In the genomic region with DNA sequence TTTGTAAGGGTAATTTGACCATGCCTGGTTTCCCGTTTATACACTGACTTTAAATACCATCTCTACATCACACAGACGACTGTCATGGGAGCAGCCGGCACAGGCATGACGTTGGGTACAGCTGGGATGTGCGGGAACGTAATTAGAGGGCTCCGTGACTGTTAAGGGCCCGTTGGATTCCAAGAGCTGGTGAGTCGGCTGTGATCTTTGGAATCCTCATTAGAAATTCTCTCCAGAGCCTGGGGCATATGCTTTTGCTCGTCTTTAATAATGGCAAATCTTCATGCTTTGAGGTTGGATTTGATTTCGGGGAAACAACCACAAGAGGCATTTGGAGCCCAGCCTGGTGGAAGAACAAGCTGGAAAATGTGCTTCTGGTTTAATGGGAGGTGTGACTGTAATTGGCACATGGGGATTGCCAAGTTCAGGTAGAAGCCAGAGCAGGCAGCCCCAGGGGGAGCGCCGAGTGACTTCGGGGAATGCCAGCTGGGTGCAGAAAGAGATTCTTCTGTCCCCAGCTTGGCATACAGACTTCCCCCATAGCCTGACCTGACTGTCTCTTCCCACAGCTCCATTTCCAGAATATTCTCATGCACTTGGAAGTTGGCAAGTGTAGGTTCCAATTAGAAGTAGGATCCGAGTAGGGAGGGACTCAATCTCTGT, we compare ENCODE assay signal across 19 mouse cellular contexts.
A peak's percentile ranks its signal among the peaks of the same experiment; 100 is the strongest.
DNase-seq lines count a peak whose midpoint lies in the region; ATAC-seq and TF ChIP-seq lines count a peak whose summit lies in the region.
"Had no signal": no experiment of that assay in that cellular context is flagged by ENCODE, and none has a peak within 500 bp of the region (broad histone marks: within the 10 kb centered on the region; RNA-seq: fewer than 3 reads in every experiment).

No protein-coding gene starts in this region.

- no peak overlapping the region for H3K4me3 ChIP-seq in hindbrain, embryonic 16.5 days (ENCODE audit: low read length)
- H3K4me3 ChIP-seq in hindbrain, embryonic 11.5 days (ENCODE audit: low read depth, low read length), result no peak overlapping the region
- H3K4me3 ChIP-seq in neural tube, embryonic 11.5 days (ENCODE audit: low read depth, low read length), result no peak overlapping the region
- no peak overlapping the region for H3K4me3 ChIP-seq in neural tube, embryonic 15.5 days (replicated peaks)
- no peak overlapping the region for H3K4me3 ChIP-seq in forebrain, postnatal 0 days (ENCODE audit: low read depth, low read length)
- H3K4me3 ChIP-seq: embryonic facial prominence, embryonic 12.5 days; limb, embryonic 12.5 days; lung, embryonic 15.5 days; neural tube, embryonic 12.5 days had no signal

- H3K36me3 ChIP-seq in hindbrain, embryonic 16.5 days (ENCODE audit: control insufficient read depth, insufficient read depth, low read length), result no peaks in the 10 kb centered on the region
- H3K36me3 ChIP-seq in hindbrain, embryonic 11.5 days (ENCODE audit: control insufficient read depth, insufficient read depth, low read length), result no peaks in the 10 kb centered on the region
- no peaks in the 10 kb centered on the region for H3K36me3 ChIP-seq in neural tube, embryonic 11.5 days (ENCODE audit: control insufficient read depth, insufficient read depth, low read length)
- H3K36me3 ChIP-seq in neural tube, embryonic 15.5 days, result no peaks in the 10 kb centered on the region
- no peaks in the 10 kb centered on the region for H3K36me3 ChIP-seq in forebrain, postnatal 0 days (ENCODE audit: insufficient read depth)
- H3K36me3 ChIP-seq: embryonic facial prominence, embryonic 12.5 days; limb, embryonic 12.5 days; lung, embryonic 15.5 days; neural tube, embryonic 12.5 days had no signal

- H3K4me2 ChIP-seq in hindbrain, embryonic 16.5 days (ENCODE audit: low read length), result no peak overlapping the region
- no peak overlapping the region for H3K4me2 ChIP-seq in hindbrain, embryonic 11.5 days (replicated peaks; ENCODE audit: low read depth, low read length)
- no peak overlapping the region for H3K4me2 ChIP-seq in neural tube, embryonic 11.5 days (ENCODE audit: low read depth)
- H3K4me2 ChIP-seq in neural tube, embryonic 15.5 days, result no peak overlapping the region
- no peak overlapping the region for H3K4me2 ChIP-seq in forebrain, postnatal 0 days (ENCODE audit: low read depth)
- H3K4me2 ChIP-seq: embryonic facial prominence, embryonic 12.5 days; heart, embryonic 11.5 days; limb, embryonic 12.5 days; lung, embryonic 15.5 days; neural tube, embryonic 12.5 days had no signal

- 47% methylated on average over 15 of the region's 15 CpGs for WGBS in hindbrain, embryonic 16.5 days
- 69% methylated on average over 15 of the region's 15 CpGs for WGBS in hindbrain, embryonic 11.5 days
- 74% methylated on average over 15 of the region's 15 CpGs for WGBS in neural tube, embryonic 11.5 days
- 43% methylated on average over 15 of the region's 15 CpGs for WGBS in neural tube, embryonic 15.5 days
- WGBS in forebrain, postnatal 0 days, result 33% methylated on average over 15 of the region's 15 CpGs

- no peak for TF ChIP-seq CTCF in forebrain, postnatal 0 days (IDR thresholded peaks at IDR 0.05; ENCODE audit: low read depth)

- peaks cover 3% of the 10 kb centered on the region for H3K4me1 ChIP-seq in hindbrain, embryonic 16.5 days (ENCODE audit: control insufficient read depth, insufficient read depth, low read depth, low read length)
- H3K4me1 ChIP-seq in hindbrain, embryonic 11.5 days (replicated peaks; ENCODE audit: control insufficient read depth, insufficient read depth, low read length), result no peaks in the 10 kb centered on the region; the same call in none of the 2 replicates
- H3K4me1 ChIP-seq in neural tube, embryonic 11.5 days (ENCODE audit: control insufficient read depth, insufficient read depth, low read length), result 0 out of 2 replicates have a peak, but pooled peaks cover 4% of the 10 kb centered on the region
- H3K4me1 ChIP-seq in neural tube, embryonic 15.5 days, result peaks cover 19% of the 10 kb centered on the region
- H3K4me1 ChIP-seq in forebrain, postnatal 0 days (ENCODE audit: insufficient read depth), result no peaks in the 10 kb centered on the region

- H3K9ac ChIP-seq in hindbrain, embryonic 16.5 days (ENCODE audit: low read depth, low read length), result no peak overlapping the region
- H3K9ac ChIP-seq in hindbrain, embryonic 11.5 days (ENCODE audit: low read depth, low read length), result no peak overlapping the region
- no peak overlapping the region for H3K9ac ChIP-seq in neural tube, embryonic 11.5 days (ENCODE audit: low read length)
- no peak overlapping the region for H3K9ac ChIP-seq in neural tube, embryonic 15.5 days (replicated peaks)
- no peak overlapping the region for H3K9ac ChIP-seq in forebrain, postnatal 0 days
- H3K9ac ChIP-seq: embryonic facial prominence, embryonic 12.5 days; limb, embryonic 12.5 days; liver, embryonic 14.5 days; lung, embryonic 15.5 days; neural tube, embryonic 12.5 days had no signal

- DNase-seq in hindbrain, embryonic 11.5 days (ENCODE audit: low spot score), result no peak
- DNase-seq in neural tube, embryonic 11.5 days (ENCODE audit: low spot score), result peak; percentile 42
- peak; percentile 66 for DNase-seq in forebrain, postnatal 0 days
- DNase-seq in heart, adult 9 months (ENCODE audit: low spot score in 2 of 2), result no peak
- DNase-seq: adrenal gland, adult 2 months; cerebellum, adult 9-11 months; heart, postnatal 10 days; kidney, adult 11 months; lung, postnatal 4 days; thymus, postnatal 14 days had no signal

- no peaks in the 10 kb centered on the region for H3K9me3 ChIP-seq in hindbrain, embryonic 16.5 days (ENCODE audit: control insufficient read depth, low read length)
- no peaks in the 10 kb centered on the region for H3K9me3 ChIP-seq in hindbrain, embryonic 11.5 days (ENCODE audit: control insufficient read depth, low read length)
- H3K9me3 ChIP-seq in neural tube, embryonic 11.5 days (ENCODE audit: control insufficient read depth, low read length), result no peaks in the 10 kb centered on the region
- H3K9me3 ChIP-seq in neural tube, embryonic 15.5 days (replicated peaks), result no peaks in the 10 kb centered on the region
- no peaks in the 10 kb centered on the region for H3K9me3 ChIP-seq in forebrain, postnatal 0 days (ENCODE audit: low read length)
- H3K9me3 ChIP-seq: embryonic facial prominence, embryonic 12.5 days; lung, embryonic 15.5 days; neural tube, embryonic 12.5 days had no signal

- H3K27me3 ChIP-seq in hindbrain, embryonic 16.5 days (replicated peaks; ENCODE audit: control insufficient read depth, insufficient read depth, low read length), result no peaks in the 10 kb centered on the region; the same call in 1 of the 2 replicates
- H3K27me3 ChIP-seq in hindbrain, embryonic 11.5 days (ENCODE audit: control insufficient read depth, insufficient read depth, low read length), result peaks cover 4% of the 10 kb centered on the region; the same call in 1 of the 2 replicates
- H3K27me3 ChIP-seq in neural tube, embryonic 11.5 days (ENCODE audit: control insufficient read depth, insufficient read depth, low read length), result peaks cover 2% of the 10 kb centered on the region; the same call in 1 of the 2 replicates
- H3K27me3 ChIP-seq in neural tube, embryonic 15.5 days (replicated peaks), result peaks cover 29% of the 10 kb centered on the region
- no peaks in the 10 kb centered on the region; the same call in 1 of the 2 replicates for H3K27me3 ChIP-seq in forebrain, postnatal 0 days (ENCODE audit: insufficient read depth, low read length)

- peak; percentile 30; the same call in 1 of the 2 replicates for ATAC-seq in hindbrain, embryonic 16.5 days
- ATAC-seq in hindbrain, embryonic 11.5 days (ENCODE audit: low FRiP score), result no peak; the same call in 1 of the 2 replicates
- ATAC-seq in neural tube, embryonic 11.5 days (ENCODE audit: insufficient read depth, low FRiP score, low TSS enrichment), result no peak
- no peak for ATAC-seq in neural tube, embryonic 15.5 days (ENCODE audit: low FRiP score)
- ATAC-seq in forebrain, postnatal 0 days, result peak; percentile 65
- no peak for ATAC-seq in erythroblast, adult 5-6 weeks (replicated peaks; ENCODE audit: low FRiP score, poor library complexity, severe bottlenecking)

- H3K27ac ChIP-seq in hindbrain, embryonic 16.5 days (ENCODE audit: low read depth, low read length), result no peak overlapping the region
- H3K27ac ChIP-seq in hindbrain, embryonic 11.5 days (ENCODE audit: low read depth, low read length), result no peak overlapping the region
- H3K27ac ChIP-seq in neural tube, embryonic 11.5 days (ENCODE audit: low read depth, low read length), result no peak overlapping the region
- no peak overlapping the region for H3K27ac ChIP-seq in neural tube, embryonic 15.5 days (replicated peaks)
- H3K27ac ChIP-seq in forebrain, postnatal 0 days (ENCODE audit: low read depth, low read length), result no peak overlapping the region
- H3K27ac ChIP-seq: embryonic facial prominence, embryonic 12.5 days; limb, embryonic 12.5 days; liver, embryonic 14.5 days; lung, embryonic 15.5 days; neural tube, embryonic 12.5 days had no signal

Comparison
In these comparisons a context has a peak if more than half of its experiments do, and no peak if none do; other contexts are left out.
1. ATAC-seq: peak in hindbrain, embryonic 16.5 days (single experiment) and forebrain, postnatal 0 days (single experiment); none in hindbrain, embryonic 11.5 days (single experiment), neural tube, embryonic 11.5 days (single experiment), neural tube, embryonic 15.5 days (single experiment) and erythroblast, adult 5-6 weeks (single experiment).
2. DNase-seq: peak in neural tube, embryonic 11.5 days (single experiment) and forebrain, postnatal 0 days (single experiment); none in hindbrain, embryonic 11.5 days (single experiment) and heart, adult 9 months (0 of 2).